Mouse (Mus musculus) erythroid progenitor cell, adult 5-6 weeks (primary cell): ENCODE measurements around the gene Olfm3. TPM values are rescaled to one million over a fixed set of nuclear protein-coding genes. Genes with fewer than 3 reads are reported as not detected.

Source experiments
- ATAC-seq: replicated peaks from 2 replicates; pipeline ENCODE4 v1.8.0; 2016; ENCODE audit warnings: moderate number of reproducible peaks, mild to moderate bottlenecking, moderate TSS enrichment, inconsistent platforms; ENCODE audit not compliant: poor library complexity, low FRiP score, severe bottlenecking
- total RNA-seq, 2 experiments: library from RNA; stranded (forward) in 1 of 2; stranded (reverse) in 1 of 2; fragments of 150-400 nt in 1 of 2; fragments of 186-747, 209-891 nt in 1 of 2; gene quantifications; 2 replicates each; pipeline versions ENCODE4 v1.2.3 to v1.2.4; 2015 to 2017; ENCODE audit warnings: low replicate concordance in 2 of 2

The Olfm3 gene
- total RNA-seq, 2 experiments from 2014 or later, result not detected

- no peak for ATAC-seq
These were observed 161.0 kb downstream of the Olfm3 start for GRCm38 (mm10) chr3:115064901-115065300.

- no peak for ATAC-seq
These were observed 176.7 kb downstream of the Olfm3 start for GRCm38 (mm10) chr3:115080428-115081181.

GRCm38 (mm10) chr3:115081371-115081770 lies 177.5 kb downstream of the Olfm3 start:
- ATAC-seq, result no peak

GRCm38 (mm10) chr3:115082947-115083346 lies 179.1 kb downstream of the Olfm3 start:
- ATAC-seq, result no peak

- no peak for ATAC-seq
These were observed 184.4 kb downstream of the Olfm3 start for GRCm38 (mm10) chr3:115088281-115088680.

GRCm38 (mm10) chr3:115090670-115091069 lies 186.8 kb downstream of the Olfm3 start:
- ATAC-seq, result no peak

- ATAC-seq, result no peak
These were observed 191.6 kb downstream of the Olfm3 start for GRCm38 (mm10) chr3:115095496-115095895.

- no peak for ATAC-seq
These were observed 195.7 kb downstream of the Olfm3 start for GRCm38 (mm10) chr3:115099590-115099989.

GRCm38 (mm10) chr3:115104155-115104801 lies 200.4 kb downstream of the Olfm3 start:
- ATAC-seq, result no peak

GRCm38 (mm10) chr3:115104802-115105493 lies 201.1 kb downstream of the Olfm3 start:
- no peak for ATAC-seq

- no peak for ATAC-seq
These were observed 241.8 kb downstream of the Olfm3 start for GRCm38 (mm10) chr3:115145722-115146121.

- ATAC-seq, result no peak
These were observed 242.4 kb downstream of the Olfm3 start for GRCm38 (mm10) chr3:115146244-115146643.

GRCm38 (mm10) chr3:115158903-115159473 lies 255.1 kb downstream of the Olfm3 start:
- no peak for ATAC-seq

GRCm38 (mm10) chr3:115174625-115175024 lies 270.7 kb downstream of the Olfm3 start:
- ATAC-seq, result no peak
